In the genomic region with DNA sequence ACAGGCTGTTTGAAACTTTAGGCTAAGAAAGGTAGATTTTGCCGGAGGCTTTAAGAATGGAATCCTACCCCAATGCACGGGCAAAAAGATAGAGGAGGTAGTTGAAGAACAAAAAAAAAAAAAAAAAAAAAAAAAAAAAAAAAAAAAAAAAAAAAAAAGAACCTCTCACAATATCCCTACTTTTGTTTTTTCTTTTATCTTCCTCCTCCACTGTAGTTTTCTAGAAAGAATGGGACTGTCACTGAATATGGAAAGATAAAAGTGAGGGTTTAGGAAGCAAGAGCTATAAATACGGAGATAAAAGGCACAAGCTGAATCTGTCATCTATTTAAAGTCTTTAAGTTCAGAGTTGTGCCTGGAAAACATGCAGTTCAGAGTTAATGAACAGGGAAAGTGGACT, we compare ENCODE assay signal across 24 mouse cellular contexts.
"Had no signal": no experiment of that assay in that cellular context is flagged by ENCODE, and none has a peak within 500 bp of the region (broad histone marks: within the 10 kb centered on the region; RNA-seq: fewer than 3 reads in every experiment).

No protein-coding gene starts in this region.

- H3K36me3 ChIP-seq: embryonic facial prominence, embryonic 10.5 days; embryonic facial prominence, embryonic 12.5 days; embryonic facial prominence, embryonic 13.5 days; embryonic facial prominence, embryonic 15.5 days; forebrain, embryonic 10.5 days; forebrain, embryonic 12.5 days; forebrain, embryonic 15.5 days; heart, embryonic 10.5 days had no signal

- H3K27me3 ChIP-seq: embryonic facial prominence, embryonic 12.5 days; embryonic facial prominence, embryonic 15.5 days; forebrain, embryonic 12.5 days; forebrain, embryonic 13.5 days; forebrain, embryonic 15.5 days had no signal

- DNase-seq: cerebellum, postnatal 10 days; cerebellum, postnatal 14 days; cerebellum, postnatal 25 days; cerebellum, postnatal 36 days; embryo, embryonic 11 days; forebrain, postnatal 0 days; gastrocnemius, adult 2 months; gastrocnemius, postnatal 10 days; gastrocnemius, postnatal 14 days; gastrocnemius, postnatal 25 days; gastrocnemius, postnatal 36 days; heart, adult 11 months; heart, adult 18-20 months; heart, adult 2 months had no signal

- H3K9ac ChIP-seq: embryonic facial prominence, embryonic 12.5 days; embryonic facial prominence, embryonic 13.5 days; embryonic facial prominence, embryonic 15.5 days; forebrain, embryonic 12.5 days; forebrain, embryonic 13.5 days; forebrain, embryonic 15.5 days; forebrain, postnatal 0 days had no signal

- H3K4me2 ChIP-seq: embryonic facial prominence, embryonic 12.5 days; embryonic facial prominence, embryonic 13.5 days; embryonic facial prominence, embryonic 15.5 days; forebrain, embryonic 12.5 days; forebrain, embryonic 13.5 days; forebrain, embryonic 15.5 days had no signal

- H3K4me3 ChIP-seq: embryonic facial prominence, embryonic 10.5 days; embryonic facial prominence, embryonic 12.5 days; embryonic facial prominence, embryonic 13.5 days; embryonic facial prominence, embryonic 15.5 days; erythroblast, embryonic 14.5 days; forebrain, embryonic 10.5 days; forebrain, embryonic 12.5 days; forebrain, embryonic 13.5 days; forebrain, embryonic 15.5 days; gastrocnemius, adult 2 months; heart, adult 2 months; heart, embryonic 10.5 days had no signal

- H3K4me1 ChIP-seq: embryonic facial prominence, embryonic 10.5 days; embryonic facial prominence, embryonic 12.5 days; embryonic facial prominence, embryonic 13.5 days; embryonic facial prominence, embryonic 15.5 days; forebrain, embryonic 10.5 days; forebrain, embryonic 12.5 days; forebrain, embryonic 13.5 days; forebrain, embryonic 15.5 days; heart, embryonic 10.5 days had no signal

- H3K9me3 ChIP-seq: embryonic facial prominence, embryonic 10.5 days; embryonic facial prominence, embryonic 12.5 days; embryonic facial prominence, embryonic 13.5 days; embryonic facial prominence, embryonic 15.5 days; forebrain, embryonic 10.5 days; forebrain, embryonic 12.5 days; forebrain, embryonic 13.5 days; forebrain, embryonic 15.5 days; heart, embryonic 10.5 days had no signal

- H3K27ac ChIP-seq: embryonic facial prominence, embryonic 10.5 days; embryonic facial prominence, embryonic 12.5 days; embryonic facial prominence, embryonic 13.5 days; embryonic facial prominence, embryonic 15.5 days; forebrain, embryonic 10.5 days; forebrain, embryonic 12.5 days; forebrain, embryonic 13.5 days; forebrain, embryonic 15.5 days; gastrocnemius, adult 2 months; heart, adult 2 months; heart, embryonic 10.5 days had no signal
